Mouse (Mus musculus): Measurements from ENCODE around the gene Cdkl3. TPM values are rescaled to one million over a fixed set of nuclear protein-coding genes. Genes with fewer than 3 reads are reported as not detected.

Gene Cdkl3
- polyA plus RNA-seq (2017; shearing (Covaris generic)): 6.6 TPM

DNA sequence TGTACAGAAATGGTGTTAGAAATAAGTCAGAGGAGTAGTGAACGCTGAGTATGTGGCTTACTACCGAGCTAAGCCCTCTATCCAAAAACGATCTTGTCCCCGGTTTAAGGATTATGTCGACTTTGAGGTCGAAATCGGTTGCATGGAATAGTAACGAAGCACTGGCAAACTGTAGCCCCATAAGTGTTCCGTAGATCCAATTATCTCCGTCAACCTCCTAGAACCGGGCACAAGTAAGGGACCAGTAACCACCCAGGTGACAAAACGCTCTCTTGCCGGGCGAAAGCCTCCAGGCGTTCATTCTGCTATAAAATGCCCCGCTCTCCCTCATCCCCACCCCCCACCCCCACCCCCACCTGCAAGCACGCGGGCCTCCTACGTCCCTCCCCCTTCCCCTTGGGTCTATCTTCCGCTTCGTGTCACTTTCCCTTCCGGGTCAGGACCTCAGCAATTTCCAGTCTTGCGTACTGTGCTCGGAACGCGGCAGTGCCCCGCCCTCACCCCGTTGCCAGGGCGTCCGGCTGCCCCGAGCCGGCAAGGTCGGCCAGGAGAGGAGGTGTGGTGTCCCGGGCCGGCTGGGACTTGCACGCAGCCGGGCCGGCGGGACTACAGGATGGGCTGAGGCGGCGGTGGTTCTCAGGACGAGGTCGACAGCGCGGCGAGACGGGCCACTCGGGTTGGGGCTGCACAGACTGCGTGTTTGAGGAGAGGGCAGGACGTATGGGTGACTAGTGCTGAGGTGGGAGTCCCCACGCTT lies at the start of gene Cdkl3:
Cdkl3 (plus strand) TSS at position 450 of the 757 bp plus-strand sequence.

DNA sequence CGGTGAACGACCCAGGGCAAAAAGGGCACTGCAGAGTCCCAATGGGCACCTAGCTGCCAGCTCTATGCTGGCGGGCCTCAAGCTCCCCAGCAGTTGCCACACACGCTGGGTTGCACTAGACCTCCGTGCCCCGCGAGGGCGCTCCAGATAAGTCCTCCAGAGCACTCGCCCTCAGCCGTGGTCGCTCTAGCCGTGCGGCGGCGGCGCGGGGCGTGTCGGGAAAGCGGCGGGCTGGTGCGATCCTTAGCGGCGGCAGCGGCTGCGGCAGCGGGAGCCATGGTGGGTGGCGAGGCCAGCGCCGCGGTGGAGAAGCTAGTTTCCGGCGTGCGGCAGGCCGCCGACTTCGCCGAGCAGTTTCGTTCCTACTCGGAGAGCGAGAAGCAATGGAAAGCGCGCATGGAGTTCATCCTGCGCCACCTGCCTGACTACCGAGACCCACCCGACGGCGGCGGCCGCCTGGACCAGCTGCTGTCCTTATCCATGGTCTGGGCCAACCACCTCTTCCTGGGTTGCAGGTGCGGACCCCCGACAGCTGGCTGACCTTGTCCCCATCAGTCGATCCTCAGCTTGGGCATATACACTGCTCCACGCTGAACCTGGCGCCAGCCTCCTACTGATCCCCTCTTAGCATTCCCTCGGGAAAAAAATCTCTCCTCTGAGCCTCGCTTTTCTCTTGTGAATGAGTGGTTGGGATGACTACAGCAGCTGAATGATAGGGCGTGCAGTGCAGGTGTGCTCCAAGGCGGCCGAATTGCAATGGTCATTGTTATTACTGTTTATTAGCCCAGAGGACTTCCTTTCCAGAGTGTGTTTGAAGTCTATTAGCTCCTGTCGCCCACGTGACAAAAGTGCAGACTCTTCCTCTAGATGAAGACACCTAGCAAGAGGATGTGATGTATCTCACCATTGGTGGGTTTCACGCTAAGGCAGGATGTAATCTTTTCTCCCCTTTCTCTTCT lies 36.3 kb upstream of the Cdkl3 start, which contains the start of gene Cdkn2aipnl:
Cdkn2aipnl (plus strand) TSS at position 219 of the 959 bp plus-strand sequence.

DNA sequence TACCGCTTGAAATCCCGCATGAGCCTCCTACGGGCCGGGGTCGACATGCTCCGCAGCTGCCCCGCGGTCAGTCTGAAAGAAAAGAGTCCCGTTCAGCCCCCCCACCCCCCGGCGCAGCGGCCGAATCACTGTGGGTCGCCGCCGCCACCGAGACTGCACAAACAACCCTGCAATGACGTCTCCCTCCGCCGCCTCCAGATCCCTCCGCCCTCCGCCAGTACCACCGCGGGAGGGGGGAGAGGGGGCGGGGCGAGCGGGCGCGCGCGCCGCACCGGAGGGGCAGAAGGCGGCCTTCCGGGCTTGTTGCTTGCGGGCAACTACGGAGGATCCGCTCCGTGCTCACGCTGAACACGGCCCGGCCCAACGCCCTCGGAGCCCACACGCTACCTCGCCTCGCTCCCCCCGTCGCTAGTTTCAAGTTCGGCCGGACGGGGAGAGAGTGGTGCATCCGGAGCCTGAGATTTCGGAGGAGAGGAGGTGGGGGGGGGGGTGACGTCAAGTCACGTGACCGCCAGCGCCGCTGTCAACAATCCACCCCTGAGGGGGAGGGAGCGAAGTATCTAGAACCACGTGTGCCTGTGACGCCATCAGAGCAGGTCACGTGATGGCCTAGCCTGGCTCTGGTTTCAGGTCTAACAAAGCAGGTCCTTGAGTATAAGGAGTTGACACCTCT lies 3.6 kb upstream of the Cdkl3 start, which contains the start of gene Ube2b:
Ube2b (minus strand) TSS at position 473 of the 673 bp plus-strand sequence.

DNA sequence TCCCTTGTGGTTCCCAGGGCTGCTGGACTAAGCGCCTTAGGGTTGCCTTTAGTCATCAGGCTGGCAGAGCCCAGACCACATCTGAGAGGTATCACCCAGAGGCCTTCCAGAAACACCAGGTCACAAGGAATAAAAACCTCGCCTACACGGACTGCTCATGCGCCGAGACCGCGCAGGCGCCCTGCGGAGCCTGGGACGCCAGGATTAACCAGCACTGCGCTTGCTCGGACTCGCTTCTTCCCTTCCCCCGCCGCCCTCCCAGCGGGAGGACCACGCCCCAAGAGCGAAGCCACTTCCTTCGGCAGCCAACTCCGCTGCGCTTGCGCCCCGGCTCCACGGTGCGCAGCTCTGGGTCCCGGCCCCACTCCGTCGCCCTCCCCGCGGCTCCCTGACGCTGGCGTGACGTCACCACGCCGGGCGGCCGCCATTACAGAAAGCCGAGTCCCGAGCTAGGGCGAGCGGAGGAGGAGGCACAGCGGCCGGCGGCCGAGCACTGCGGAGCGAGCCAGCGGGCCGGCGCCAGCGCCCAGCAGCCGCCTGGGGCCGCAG lies 94.5 kb downstream of the Cdkl3 start, which contains the start of gene Ppp2ca:
Ppp2ca (plus strand) TSS at position 284 of the 549 bp plus-strand sequence.

Other genes starting within 250 kb of the Cdkl3 start
- gene Sec24a, start 240.6 kb upstream of the Cdkl3 start, polyA plus RNA-seq (2017; shearing (Covaris generic)): 31.9 TPM
- 74.3 TPM for gene Sar1b, start 240.5 kb upstream of the Cdkl3 start, polyA plus RNA-seq (2017; shearing (Covaris generic))
- gene Jade2, start 146.6 kb upstream of the Cdkl3 start, polyA plus RNA-seq (2017; shearing (Covaris generic)): 6.6 TPM
- 98.9 TPM for gene Cdkn2aipnl, start 36.6 kb upstream of the Cdkl3 start, polyA plus RNA-seq (2017; shearing (Covaris generic))
- gene Ube2b, start 3.5 kb upstream of the Cdkl3 start, polyA plus RNA-seq (2017; shearing (Covaris generic)): 397 TPM
- 134 TPM for gene Ppp2ca, start 94.5 kb downstream of the Cdkl3 start, polyA plus RNA-seq (2017; shearing (Covaris generic))
- gene Olfr1373, start 141.3 kb downstream of the Cdkl3 start, polyA plus RNA-seq (2017; shearing (Covaris generic)): not detected
- gene Olfr1371, start 209.8 kb downstream of the Cdkl3 start, polyA plus RNA-seq (2017; shearing (Covaris generic)): not detected
- gene Skp1a, start 227.8 kb downstream of the Cdkl3 start, polyA plus RNA-seq (2017; shearing (Covaris generic)): 238 TPM